Mouse (Mus musculus): Measurements from ENCODE around the gene Fsd2. TPM values are rescaled to one million over a fixed set of nuclear protein-coding genes. Genes with fewer than 3 reads are reported as not detected.

The Fsd2 gene
- polyA plus RNA-seq, 1 experiment from 2014 or later, result 0.04 TPM

DNA sequence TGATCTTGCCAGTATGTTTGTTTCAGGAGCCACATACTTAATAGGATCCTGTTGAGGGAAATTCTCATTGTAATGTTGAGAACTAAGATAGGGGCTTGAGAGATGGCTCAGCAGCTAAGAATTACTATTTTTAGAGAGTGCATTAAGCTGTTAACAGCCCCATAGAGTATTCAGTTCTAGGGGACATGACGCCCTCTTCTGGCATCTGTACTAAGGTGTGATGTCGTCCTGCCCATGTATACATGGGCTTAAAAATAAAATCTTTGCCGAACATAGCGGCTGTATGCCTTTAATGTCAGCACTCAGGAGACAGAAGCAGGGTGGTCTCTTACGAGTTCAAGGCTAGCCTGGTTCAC lies 4.0 kb upstream of the Fsd2 start:
- Histone ChIP-seq H3K27ac (no peak overlapping the region), H3K9me3 (replicated peaks; ENCODE audit: low read length) (no peaks in the 10 kb centered on the region), H3K9ac (ENCODE audit: low read depth, low read length) (no peak overlapping the region), H3K4me3 (replicated peaks; ENCODE audit: low read depth, low read length) (peak overlapping the region; percentile 90), H3K36me3 (ENCODE audit: insufficient read depth, low read length) (0 out of 2 replicates have a peak, but pooled peaks cover 4% of the 10 kb centered on the region), H3K4me2 (ENCODE audit: low read length) (peak overlapping the region; percentile 69), H3K4me1 (replicated peaks; ENCODE audit: insufficient read depth, low read length) (0 out of 2 replicates have a peak, but pooled peaks cover 5% of the 10 kb centered on the region), H3K27me3 (ENCODE audit: insufficient read depth, low read length) (no peaks in the 10 kb centered on the region)
- 4% methylated on average over 5 of the region's 5 CpGs for WGBS
- peak; percentile 48 for TF ChIP-seq CTCF (IDR thresholded peaks at IDR 0.05; ENCODE audit: low read depth)
- ATAC-seq (replicated peaks; ENCODE audit: low FRiP score, low read depth), result no peak
- no peak for DNase-seq (ENCODE audit: low spot score)

DNA sequence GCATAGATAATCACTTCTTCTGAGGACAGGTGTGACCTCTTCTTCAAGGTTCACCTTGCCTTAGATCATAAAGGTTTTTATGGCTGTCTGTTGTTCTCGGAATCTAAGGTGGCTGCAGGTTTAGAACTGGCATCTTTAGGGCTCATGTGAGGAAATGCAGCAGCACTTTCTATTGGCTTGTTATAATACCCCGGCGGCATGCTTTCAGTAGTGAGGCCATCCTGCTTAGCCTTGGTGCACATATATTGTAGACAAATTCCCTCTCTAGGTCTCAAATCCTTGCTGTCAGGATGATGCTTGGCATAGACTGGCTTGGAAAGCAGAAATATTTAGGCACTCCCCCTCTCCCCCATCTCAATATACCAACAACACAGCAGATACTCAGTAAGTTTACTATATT lies 3.5 kb upstream of the Fsd2 start:
- Histone ChIP-seq H3K36me3 (ENCODE audit: insufficient read depth, low read length) (0 out of 2 replicates have a peak, but pooled peaks cover 4% of the 10 kb centered on the region), H3K4me2 (ENCODE audit: low read length) (no peak overlapping the region), H3K4me1 (replicated peaks; ENCODE audit: insufficient read depth, low read length) (0 out of 2 replicates have a peak, but pooled peaks cover 5% of the 10 kb centered on the region), H3K27ac (no peak overlapping the region), H3K9ac (ENCODE audit: low read depth, low read length) (no peak overlapping the region), H3K4me3 (replicated peaks; ENCODE audit: low read depth, low read length) (no peak overlapping the region), H3K9me3 (replicated peaks; ENCODE audit: low read length) (no peaks in the 10 kb centered on the region), H3K27me3 (ENCODE audit: insufficient read depth, low read length) (no peaks in the 10 kb centered on the region)
- DNase-seq (ENCODE audit: low spot score) (no peak), ATAC-seq (replicated peaks; ENCODE audit: low FRiP score, low read depth) (no peak)
- TF ChIP-seq CTCF (IDR thresholded peaks at IDR 0.05; ENCODE audit: low read depth), result no peak
- WGBS, result 86% methylated on average over 3 of the region's 3 CpGs

DNA sequence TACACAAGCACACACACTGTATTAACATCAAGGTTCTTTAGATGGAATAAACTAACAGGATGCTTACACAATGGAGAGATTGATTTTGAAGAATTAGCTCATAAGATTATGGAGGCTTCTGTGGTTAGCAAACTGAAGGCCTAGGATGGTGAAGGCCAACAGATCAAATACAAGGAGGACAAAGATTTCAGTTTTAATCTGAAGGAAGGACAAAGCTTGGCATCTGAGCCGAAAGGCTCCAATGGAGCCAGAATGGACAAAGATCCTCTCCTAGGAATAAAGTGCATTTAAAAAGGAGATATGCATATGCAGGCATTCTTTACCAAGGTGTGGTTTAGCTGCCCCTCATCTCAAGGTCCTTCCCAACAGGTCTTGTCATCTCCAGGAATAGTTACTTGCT lies 3.1 kb upstream of the Fsd2 start:
- Histone ChIP-seq H3K4me3 (replicated peaks; ENCODE audit: low read depth, low read length) (no peak overlapping the region), H3K9ac (ENCODE audit: low read depth, low read length) (no peak overlapping the region), H3K4me2 (ENCODE audit: low read length) (no peak overlapping the region), H3K27ac (no peak overlapping the region), H3K27me3 (ENCODE audit: insufficient read depth, low read length) (no peaks in the 10 kb centered on the region), H3K36me3 (ENCODE audit: insufficient read depth, low read length) (no peaks in the 10 kb centered on the region), H3K4me1 (replicated peaks; ENCODE audit: insufficient read depth, low read length) (0 out of 2 replicates have a peak, but pooled peaks cover 5% of the 10 kb centered on the region), H3K9me3 (replicated peaks; ENCODE audit: low read length) (no peaks in the 10 kb centered on the region)
- 97% methylated on average over 1 of the region's 1 CpGs for WGBS
- no peak for DNase-seq (ENCODE audit: low spot score)
- TF ChIP-seq CTCF (IDR thresholded peaks at IDR 0.05; ENCODE audit: low read depth), result no peak
- no peak for ATAC-seq (replicated peaks; ENCODE audit: low FRiP score, low read depth)

DNA sequence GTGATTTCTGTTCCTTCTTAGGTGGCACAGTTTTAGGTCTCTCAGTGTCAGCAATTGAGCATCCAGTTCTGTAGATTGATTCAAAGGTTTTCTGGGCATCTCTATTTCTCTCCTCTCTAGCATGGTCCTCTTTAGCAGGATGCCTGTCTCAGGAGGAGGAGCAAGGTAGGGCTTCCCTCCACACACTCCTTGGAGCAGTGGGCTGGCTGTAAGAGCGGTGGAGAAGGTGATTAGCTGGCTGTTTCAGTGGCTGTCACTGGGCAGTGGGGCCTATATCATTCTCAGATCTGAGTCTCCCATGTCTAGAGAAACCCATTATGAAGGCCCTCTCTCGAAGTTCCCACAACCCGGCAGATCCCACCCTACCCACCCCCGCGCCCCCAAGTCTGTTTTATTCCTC lies 652 bp upstream of the Fsd2 start:
- no peak overlapping the region for H3K27ac ChIP-seq
- H3K4me2 ChIP-seq (ENCODE audit: low read length), result no peak overlapping the region
- H3K9ac ChIP-seq (ENCODE audit: low read depth, low read length), result no peak overlapping the region
- WGBS, result 90% methylated on average over 5 of the region's 5 CpGs
- H3K4me1 ChIP-seq (replicated peaks; ENCODE audit: insufficient read depth, low read length), result no peaks in the 10 kb centered on the region
- no peak for ATAC-seq (replicated peaks; ENCODE audit: low FRiP score, low read depth)
- H3K4me3 ChIP-seq (replicated peaks; ENCODE audit: low read depth, low read length), result no peak overlapping the region
- H3K9me3 ChIP-seq (replicated peaks; ENCODE audit: low read length), result no peaks in the 10 kb centered on the region
- no peak for DNase-seq (ENCODE audit: low spot score)
- no peaks in the 10 kb centered on the region for H3K27me3 ChIP-seq (ENCODE audit: insufficient read depth, low read length)
- TF ChIP-seq CTCF (IDR thresholded peaks at IDR 0.05; ENCODE audit: low read depth), result no peak
- H3K36me3 ChIP-seq (ENCODE audit: insufficient read depth, low read length), result no peaks in the 10 kb centered on the region

DNA sequence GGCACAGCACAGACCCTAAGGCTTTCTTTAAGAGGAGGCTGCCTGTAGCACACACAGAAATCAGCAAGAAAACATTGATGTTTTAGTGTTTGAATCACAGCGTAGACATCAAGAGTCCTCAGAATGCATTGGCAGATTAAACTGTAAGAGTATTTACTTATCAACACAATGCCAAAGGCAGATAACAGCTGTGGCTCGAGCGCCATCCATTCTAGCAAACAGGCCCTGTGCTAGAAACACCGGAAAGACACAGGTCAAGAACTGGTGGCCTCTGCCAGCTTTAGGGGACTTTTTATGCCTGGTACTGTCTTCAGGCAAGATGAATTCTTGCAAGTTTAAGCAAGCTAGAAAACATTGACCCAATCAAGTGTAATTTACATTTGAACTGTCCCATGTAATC lies 412 bp downstream of the Fsd2 start:
- H3K9ac ChIP-seq (ENCODE audit: low read depth, low read length), result no peak overlapping the region
- 84% methylated on average over 4 of the region's 4 CpGs for WGBS
- no peak for DNase-seq (ENCODE audit: low spot score)
- no peaks in the 10 kb centered on the region for H3K9me3 ChIP-seq (replicated peaks; ENCODE audit: low read length)
- no peaks in the 10 kb centered on the region for H3K27me3 ChIP-seq (ENCODE audit: insufficient read depth, low read length)
- no peak overlapping the region for H3K27ac ChIP-seq
- H3K36me3 ChIP-seq (ENCODE audit: insufficient read depth, low read length), result no peaks in the 10 kb centered on the region
- H3K4me2 ChIP-seq (ENCODE audit: low read length), result no peak overlapping the region
- H3K4me1 ChIP-seq (replicated peaks; ENCODE audit: insufficient read depth, low read length), result no peaks in the 10 kb centered on the region
- H3K4me3 ChIP-seq (replicated peaks; ENCODE audit: low read depth, low read length), result no peak overlapping the region
- ATAC-seq (replicated peaks; ENCODE audit: low FRiP score, low read depth), result no peak
- no peak for TF ChIP-seq CTCF (IDR thresholded peaks at IDR 0.05; ENCODE audit: low read depth)

DNA sequence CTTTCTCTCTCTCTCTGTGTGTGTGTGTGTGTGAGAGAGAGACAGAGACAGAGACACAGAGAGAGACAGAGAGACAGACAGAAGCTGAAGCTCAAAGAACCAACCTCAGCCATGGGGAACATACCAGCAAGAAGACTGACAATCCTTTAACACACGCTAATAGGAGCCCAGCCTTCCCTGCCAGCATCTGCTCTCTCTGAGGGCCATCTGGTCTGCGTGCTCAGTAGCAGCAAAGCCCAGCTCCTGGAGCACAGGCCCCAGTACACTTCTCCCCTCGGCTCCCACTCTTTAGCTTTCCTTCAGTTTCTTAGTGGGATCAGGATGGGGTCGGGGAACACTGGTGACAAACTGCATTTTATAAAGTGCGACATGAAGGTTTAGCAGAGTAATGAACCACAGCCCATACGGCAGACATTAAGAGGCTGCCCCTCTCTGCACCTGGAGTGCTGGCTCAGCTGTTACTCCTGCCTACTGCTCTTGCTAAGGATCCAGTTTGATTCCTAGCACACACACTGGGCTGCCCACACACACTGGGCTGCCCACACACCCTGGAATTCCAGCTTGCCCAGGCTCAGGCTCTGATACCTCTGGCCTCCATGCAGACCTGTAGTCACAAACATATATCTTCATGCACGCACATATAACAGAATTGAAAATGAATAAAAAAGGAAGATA lies 1.2 kb downstream of the Fsd2 start:
- Histone ChIP-seq H3K9ac (ENCODE audit: low read depth, low read length) (no peak overlapping the region), H3K27me3 (ENCODE audit: insufficient read depth, low read length) (no peaks in the 10 kb centered on the region), H3K4me2 (ENCODE audit: low read length) (no peak overlapping the region), H3K4me1 (replicated peaks; ENCODE audit: insufficient read depth, low read length) (no peaks in the 10 kb centered on the region), H3K36me3 (ENCODE audit: insufficient read depth, low read length) (no peaks in the 10 kb centered on the region), H3K4me3 (replicated peaks; ENCODE audit: low read depth, low read length) (no peak overlapping the region), H3K9me3 (replicated peaks; ENCODE audit: low read length) (no peaks in the 10 kb centered on the region), H3K27ac (no peak overlapping the region)
- no peak for DNase-seq (ENCODE audit: low spot score)
- ATAC-seq (replicated peaks; ENCODE audit: low FRiP score, low read depth), result no peak
- WGBS, result 62% methylated on average over 7 of the region's 7 CpGs
- TF ChIP-seq CTCF (IDR thresholded peaks at IDR 0.05; ENCODE audit: low read depth), result no peak

DNA sequence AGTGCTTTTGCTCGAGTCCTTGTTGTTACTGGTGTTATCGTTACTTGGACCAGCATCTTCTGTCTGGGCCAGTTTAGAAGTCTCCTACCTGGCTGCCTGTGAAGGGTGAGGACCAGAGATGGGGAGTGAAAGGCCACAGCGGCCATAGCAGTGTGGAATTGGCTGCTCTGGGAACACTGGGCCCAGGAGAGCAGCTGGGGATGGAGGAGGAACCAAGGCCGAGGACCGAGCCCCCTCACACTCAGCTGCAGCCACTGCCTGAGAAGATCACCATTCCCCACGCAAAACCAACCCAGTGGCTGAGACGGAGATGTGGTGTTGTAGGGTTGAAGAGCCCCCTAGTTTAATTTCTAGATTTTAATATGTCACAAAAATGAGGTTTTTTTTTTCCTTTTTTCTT lies 2.0 kb downstream of the Fsd2 start:
- no peak overlapping the region for H3K27ac ChIP-seq
- no peak overlapping the region for H3K4me2 ChIP-seq (ENCODE audit: low read length)
- TF ChIP-seq CTCF (IDR thresholded peaks at IDR 0.05; ENCODE audit: low read depth), result no peak
- H3K36me3 ChIP-seq (ENCODE audit: insufficient read depth, low read length), result no peaks in the 10 kb centered on the region
- DNase-seq (ENCODE audit: low spot score), result no peak
- H3K27me3 ChIP-seq (ENCODE audit: insufficient read depth, low read length), result no peaks in the 10 kb centered on the region
- H3K9ac ChIP-seq (ENCODE audit: low read depth, low read length), result no peak overlapping the region
- 71% methylated on average over 7 of the region's 7 CpGs for WGBS
- ATAC-seq (replicated peaks; ENCODE audit: low FRiP score, low read depth), result no peak
- no peaks in the 10 kb centered on the region for H3K4me1 ChIP-seq (replicated peaks; ENCODE audit: insufficient read depth, low read length)
- no peak overlapping the region for H3K4me3 ChIP-seq (replicated peaks; ENCODE audit: low read depth, low read length)
- H3K9me3 ChIP-seq (replicated peaks; ENCODE audit: low read length), result no peaks in the 10 kb centered on the region
